Mouse (Mus musculus) MEL (cell line): ENCODE measurements around the gene Lgr6. TPM values are rescaled to one million over a fixed set of nuclear protein-coding genes. Genes with fewer than 3 reads are reported as not detected.

Experiments used
- DNase-seq: peaks from one replicate; pipeline ENCODE4 v3.0.0; 2011; ENCODE audit warnings: low read depth, low spot score
- H3K27ac ChIP-seq: 2 replicates; pipeline ENCODE4 v1.5.1; 2012; ENCODE audit warnings: low read depth, mild to moderate bottlenecking, control low read depth, low read length, moderate library complexity; ENCODE audit not compliant: control insufficient read depth
- H3K27me3 ChIP-seq, 2 experiments: fragments of 150-350 bp in 1 of 2; sonication (generic) in 1 of 2; 2 replicates each; pipeline ENCODE4 v1.6.1; 2012; ENCODE audit warnings: low read length in 2 of 2, mild to moderate bottlenecking in 2 of 2, improper control_type of control experiment in 1 of 2, moderate library complexity in 1 of 2; ENCODE audit not compliant: insufficient read depth in 2 of 2, control insufficient read depth in 1 of 2
- H3K36me3 ChIP-seq, 2 experiments: 2 replicates each; pipeline ENCODE4 v1.6.1; 2012 to 2014; ENCODE audit warnings: low read length in 2 of 2, improper control_type of control experiment in 1 of 2, inconsistent platforms in 1 of 2, mild to moderate bottlenecking in 1 of 2; ENCODE audit not compliant: insufficient read depth in 2 of 2, control insufficient read depth in 1 of 2
- H3K4me1 ChIP-seq, 2 experiments: fragments of 150-350 bp in 1 of 2; sonication (generic) in 1 of 2; 2 replicates each; pipeline ENCODE4 v1.6.1; 2012; ENCODE audit warnings: low read length in 2 of 2, improper control_type of control experiment in 1 of 2, mild to moderate bottlenecking in 1 of 2; ENCODE audit not compliant: insufficient read depth in 2 of 2, control insufficient read depth in 1 of 2
- H3K4me3 ChIP-seq, 2 experiments: fragments of 150-350 bp in 1 of 2; sonication (generic) in 1 of 2; 2 replicates each; pipeline ENCODE4 v1.5.1; 2012; ENCODE audit warnings: low read depth in 2 of 2, low read length in 2 of 2, mild to moderate bottlenecking in 2 of 2, moderate library complexity in 2 of 2, control low read depth in 1 of 2, improper control_type of control experiment in 1 of 2; ENCODE audit not compliant: control insufficient read depth in 1 of 2, insufficient read depth in 1 of 2
- H3K79me2 ChIP-seq: 2 replicates; pipeline ENCODE4 v1.6.1; 2012; ENCODE audit warnings: mild to moderate bottlenecking, low read length, moderate library complexity; ENCODE audit not compliant: control insufficient read depth, poor library complexity, insufficient read depth
- H3K9ac ChIP-seq: 2 replicates; pipeline ENCODE4 v1.6.1; 2012; ENCODE audit warnings: low read depth, mild to moderate bottlenecking, control low read depth, low read length, moderate library complexity; ENCODE audit not compliant: control insufficient read depth, poor library complexity, severe bottlenecking
- H3K9me3 ChIP-seq: fragments of 150-350 bp; sonication (generic); replicated peaks from 2 replicates; pipeline ENCODE4 v1.6.1; 2012; ENCODE audit warnings: mild to moderate bottlenecking, low read length, improper control_type of control experiment, moderate library complexity; ENCODE audit not compliant: insufficient read depth
- BHLHE40 ChIP-seq: IDR thresholded peaks from 2 replicates; pipeline ENCODE4 v1.6.1; 2012; ENCODE audit warnings: low read depth, mild to moderate bottlenecking, inconsistent platforms, low read length, improper control_type of control experiment, borderline replicate concordance
- CHD1 ChIP-seq: IDR thresholded peaks from 2 replicates; pipeline ENCODE4 v1.6.1; 2012; ENCODE audit warnings: low read depth, mild to moderate bottlenecking, inconsistent platforms, low read length, improper control_type of control experiment
- CHD2 ChIP-seq: IDR thresholded peaks from 2 replicates; pipeline ENCODE4 v1.6.1; 2011; ENCODE audit warnings: low read length, improper control_type of control experiment
- E2F4 ChIP-seq: IDR thresholded peaks from 2 replicates; pipeline ENCODE4 v1.6.1; 2011; ENCODE audit warnings: low read depth, low read length, improper control_type of control experiment, borderline replicate concordance
- ELF1 ChIP-seq: IDR thresholded peaks from 2 replicates; pipeline ENCODE4 v1.6.1; 2014; ENCODE audit warnings: low read depth, mild to moderate bottlenecking, inconsistent platforms, low read length, improper control_type of control experiment, moderate library complexity
- EP300 ChIP-seq, 2 experiments: IDR thresholded peaks; 2 replicates each; pipeline ENCODE4 v1.6.1; 2011; ENCODE audit warnings: improper control_type of control experiment in 2 of 2, low read length in 2 of 2, low read depth in 1 of 2, mild to moderate bottlenecking in 1 of 2
- ETS1 ChIP-seq: IDR thresholded peaks from 2 replicates; pipeline ENCODE4 v1.6.1; 2012; ENCODE audit warnings: low read depth, mild to moderate bottlenecking, inconsistent platforms, low read length, improper control_type of control experiment, moderate library complexity
- GABPA ChIP-seq: IDR thresholded peaks from 2 replicates; pipeline ENCODE4 v1.6.1; 2012; ENCODE audit warnings: low read depth, mild to moderate bottlenecking, inconsistent platforms, low read length, improper control_type of control experiment, moderate library complexity
- GATA1 ChIP-seq: IDR thresholded peaks from 2 replicates; pipeline ENCODE4 v1.6.1; 2011; ENCODE audit warnings: low read depth, low read length, improper control_type of control experiment
- HCFC1 ChIP-seq: IDR thresholded peaks from 2 replicates; pipeline ENCODE4 v1.6.1; 2012; ENCODE audit warnings: low read depth, mild to moderate bottlenecking, inconsistent platforms, low read length, improper control_type of control experiment, moderate library complexity
- KAT2A ChIP-seq: conservative IDR thresholded peaks from 2 replicates; pipeline ENCODE4 v1.6.1; 2012; ENCODE audit warnings: low read depth, low read length, improper control_type of control experiment, inconsistent platforms
- MAX ChIP-seq: IDR thresholded peaks from 2 replicates; pipeline ENCODE4 v1.6.1; 2011; ENCODE audit warnings: low read length, improper control_type of control experiment
- MAZ ChIP-seq: IDR thresholded peaks from 2 replicates; pipeline ENCODE4 v1.6.1; 2012; ENCODE audit warnings: low read depth, mild to moderate bottlenecking, inconsistent platforms, low read length, improper control_type of control experiment
- MEF2A ChIP-seq: IDR thresholded peaks from 2 replicates; pipeline ENCODE4 v1.6.1; 2014; ENCODE audit warnings: low read depth, mild to moderate bottlenecking, inconsistent platforms, low read length, improper control_type of control experiment; ENCODE audit not compliant: poor library complexity, insufficient replicate concordance, severe bottlenecking; ENCODE audit errors: extremely low read depth
- MXI1 ChIP-seq: IDR thresholded peaks from 2 replicates; pipeline ENCODE4 v1.6.1; 2011; ENCODE audit warnings: mild to moderate bottlenecking, low read depth, low read length, improper control_type of control experiment
- MYB ChIP-seq: IDR thresholded peaks from 2 replicates; pipeline ENCODE4 v1.6.1; 2011; ENCODE audit warnings: mild to moderate bottlenecking, low read depth, low read length, improper control_type of control experiment
- MYC ChIP-seq: IDR thresholded peaks from 2 replicates; pipeline ENCODE4 v1.6.1; 2011; ENCODE audit warnings: low read depth, mild to moderate bottlenecking, low read length, improper control_type of control experiment, moderate library complexity
- POLR2A ChIP-seq, 2 experiments: IDR thresholded peaks; 2 replicates each; pipeline ENCODE4 v1.6.1; 2011 to 2012; ENCODE audit warnings: low read length in 2 of 2, mild to moderate bottlenecking in 2 of 2, control low read depth in 1 of 2, improper control_type of control experiment in 1 of 2, low read depth in 1 of 2, moderate library complexity in 1 of 2; ENCODE audit not compliant: control insufficient read depth in 1 of 2, insufficient read depth in 1 of 2, poor library complexity in 1 of 2
- POLR2AphosphoS5 ChIP-seq: IDR thresholded peaks from 2 replicates; pipeline ENCODE4 v1.6.1; 2012; ENCODE audit warnings: low read depth, borderline replicate concordance, mild to moderate bottlenecking, inconsistent platforms, low read length, moderate library complexity, mixed read lengths
- RAD21 ChIP-seq: IDR thresholded peaks from 2 replicates; pipeline ENCODE4 v1.6.1; 2011; ENCODE audit warnings: mild to moderate bottlenecking, low read depth, low read length, improper control_type of control experiment
- RCOR1 ChIP-seq: IDR thresholded peaks from 2 replicates; pipeline ENCODE4 v1.6.1; 2012; ENCODE audit warnings: low read depth, mild to moderate bottlenecking, inconsistent platforms, low read length, improper control_type of control experiment
- SIN3A ChIP-seq: IDR thresholded peaks from 2 replicates; pipeline ENCODE4 v1.6.1; 2012; ENCODE audit warnings: low read length, improper control_type of control experiment, inconsistent platforms
- SMC3 ChIP-seq: IDR thresholded peaks from 2 replicates; pipeline ENCODE4 v1.6.1; 2011; ENCODE audit warnings: low read depth, low read length, improper control_type of control experiment
- TAL1 ChIP-seq: IDR thresholded peaks from 2 replicates; pipeline ENCODE4 v1.6.1; 2012; ENCODE audit warnings: mild to moderate bottlenecking, inconsistent platforms, low read length, moderate library complexity, mixed read lengths
- TBP ChIP-seq: IDR thresholded peaks from 2 replicates; pipeline ENCODE4 v1.8.0; 2011; ENCODE audit warnings: low read depth, low read length, improper control_type of control experiment
- TCF12 ChIP-seq: IDR thresholded peaks from 2 replicates; pipeline ENCODE4 v1.6.1; 2014; ENCODE audit warnings: low read depth, mild to moderate bottlenecking, inconsistent platforms, low read length, improper control_type of control experiment, moderate library complexity
- UBTF ChIP-seq: IDR thresholded peaks from 2 replicates; pipeline ENCODE4 v1.6.1; 2012; ENCODE audit warnings: low read depth, mild to moderate bottlenecking, inconsistent platforms, low read length, improper control_type of control experiment, moderate library complexity, borderline replicate concordance; ENCODE audit not compliant: insufficient read depth
- USF1 ChIP-seq: IDR thresholded peaks from 2 replicates; pipeline ENCODE4 v1.6.1; 2014; ENCODE audit warnings: low read depth, mild to moderate bottlenecking, inconsistent platforms, low read length, improper control_type of control experiment, moderate library complexity
- ZC3H11A ChIP-seq: IDR thresholded peaks from 2 replicates; pipeline ENCODE4 v1.6.1; 2012; ENCODE audit warnings: low read depth, mild to moderate bottlenecking, inconsistent platforms, low read length, improper control_type of control experiment
- ZKSCAN1 ChIP-seq: IDR thresholded peaks from 2 replicates; pipeline ENCODE4 v1.6.1; 2012; ENCODE audit warnings: low read depth, mild to moderate bottlenecking, inconsistent platforms, low read length, improper control_type of control experiment, moderate library complexity
- ZNF384 ChIP-seq: IDR thresholded peaks from 2 replicates; pipeline ENCODE4 v1.6.1; 2012; ENCODE audit warnings: low read depth, mild to moderate bottlenecking, inconsistent platforms, low read length, improper control_type of control experiment
- polyA plus RNA-seq, 2 experiments: library from polyadenylated mRNA; stranded (reverse) in 1 of 2; unstranded in 1 of 2; fragments of >175 nt in 1 of 2; fragments of >200 nt in 1 of 2; gene quantifications; 2 replicates each; pipeline versions ENCODE4 v1.2.1 to v1.2.4; 2012; ENCODE audit warnings: low replicate concordance in 2 of 2, low read depth in 1 of 2; ENCODE audit not compliant: insufficient read length in 2 of 2, insufficient read depth in 1 of 2, missing spikeins in 1 of 2
- total RNA-seq: library from RNA; depleted of rRNA; stranded (reverse); fragments of 300-350 nt; gene quantifications from 2 replicates; pipeline ENCODE4 v1.2.3, GENCODE M21; 2012

Lgr6 gene
- total and polyA plus RNA-seq, 3 experiments: 0.04 to 0.10 TPM; not detected in 1

DNA sequence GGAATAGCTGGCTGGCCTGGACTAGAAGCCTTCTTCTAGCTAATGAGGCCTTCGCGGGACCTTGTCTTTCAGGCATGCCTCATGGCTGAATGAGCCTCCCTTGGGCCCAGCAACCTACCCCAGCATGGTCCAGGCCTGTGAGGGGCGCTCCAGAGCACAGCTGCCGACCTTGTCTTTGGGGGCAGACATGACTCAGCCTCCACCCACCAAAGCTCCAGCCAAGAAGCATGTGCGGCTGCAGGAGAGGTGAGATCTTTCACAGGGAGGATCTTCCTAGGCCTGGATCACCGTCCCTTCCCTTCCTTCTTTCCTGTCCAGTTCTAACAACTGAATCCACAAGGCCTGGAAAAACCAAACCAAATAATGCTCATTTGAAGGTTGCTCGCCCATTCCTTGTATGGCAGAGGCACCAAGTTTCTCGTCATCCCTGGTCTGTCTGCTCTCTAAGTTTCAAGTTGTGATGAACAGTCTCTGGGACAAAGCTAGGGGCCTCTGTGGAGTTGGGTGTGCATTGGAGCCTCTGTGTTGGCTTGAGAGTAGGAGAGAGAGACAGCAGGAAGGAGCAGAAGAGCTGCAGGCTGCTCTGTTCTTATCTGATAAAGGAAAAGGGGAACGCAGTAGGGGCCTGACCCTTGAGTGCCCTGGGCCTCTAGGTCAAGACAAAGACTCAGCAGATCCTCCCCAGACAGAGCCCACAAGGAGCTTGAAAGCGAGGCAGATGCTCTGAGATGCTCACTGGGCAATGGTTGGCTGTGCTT lies 28.8 kb upstream of the Lgr6 start (continued):
- no peak for TF ChIP-seq BHLHE40
- TF ChIP-seq MYB: no peak
- no peak for TF ChIP-seq RAD21
- peak; percentile 35; the same call in 1 of the 2 replicates for TF ChIP-seq TBP
- no peak for TF ChIP-seq ETS1
- no peak for TF ChIP-seq ZC3H11A
- peak; percentile 83 for TF ChIP-seq MAX
- TF ChIP-seq MAZ: peak; percentile 45; the same call in 1 of the 2 replicates
- TF ChIP-seq POLR2A (IDR thresholded peaks at IDR 0.05; ENCODE audit: control insufficient read depth in 1 of 2, insufficient read depth in 1 of 2, low read depth in 1 of 2, low read length in 2 of 2, poor library complexity in 1 of 2): peak in 1 of 2 experiments; percentile 60; a peak in 2 of 4 replicates

DNA sequence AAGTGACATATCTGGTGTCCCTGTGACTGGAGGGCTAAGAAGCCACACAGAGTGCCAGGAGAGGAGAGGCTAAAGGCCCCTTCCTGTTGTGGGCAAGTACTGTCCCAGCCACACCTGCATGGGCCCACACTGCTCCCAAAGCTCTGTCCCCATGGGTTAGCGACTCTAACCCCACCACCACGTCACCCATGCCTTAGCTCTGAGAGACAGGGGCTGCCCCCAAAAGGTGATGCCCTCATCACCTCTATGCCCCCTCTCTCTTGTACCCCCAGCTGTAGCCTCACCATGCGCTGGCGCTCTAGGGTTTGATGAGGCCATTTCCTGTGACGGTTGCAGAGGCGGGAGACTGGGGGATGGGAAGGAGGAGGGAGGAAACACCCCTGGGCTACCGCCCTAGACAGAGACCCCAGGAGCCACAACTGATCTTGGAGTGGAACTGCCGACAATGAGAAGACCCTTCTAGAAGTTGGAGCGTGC lies 27.9 kb upstream of the Lgr6 start:
- peaks cover 8 to 36% of the 10 kb centered on the region in 2 experiments for H3K4me1 ChIP-seq
- peak overlapping the region; percentile 99 for H3K27ac ChIP-seq
- no peaks in the 10 kb centered on the region for H3K27me3 ChIP-seq
- DNase-seq: peak; percentile 89
- peaks cover 47% of the 10 kb centered on the region for H3K79me2 ChIP-seq
- H3K36me3 ChIP-seq: peaks cover 4 to 34% of the 10 kb centered on the region in 2 experiments
- peak overlapping the region; percentile 97 for H3K9ac ChIP-seq
- no peaks in the 10 kb centered on the region for H3K9me3 ChIP-seq
- H3K4me3 ChIP-seq: peak overlapping the region; percentile 76 to 86
- TF ChIP-seq MXI1: no peak; the same call in 1 of the 2 replicates
- TF ChIP-seq RAD21: no peak
- TF ChIP-seq ETS1: peak; percentile 87
- TF ChIP-seq MYC: peak; percentile 77; the same call in 1 of the 2 replicates
- 0 out of 2 replicates have a peak, but pooled peaks have one; percentile 39 for TF ChIP-seq BHLHE40
- TF ChIP-seq SIN3A: peak; percentile 38; the same call in 1 of the 2 replicates
- TF ChIP-seq GATA1: no peak
- no peak for TF ChIP-seq MEF2A
- TF ChIP-seq E2F4: peak; percentile 94
- TF ChIP-seq ZNF384: no peak
- peak; percentile 94 for TF ChIP-seq MYB
- TF ChIP-seq GABPA: no peak
- TF ChIP-seq TCF12: peak; percentile 33; the same call in 1 of the 2 replicates
- TF ChIP-seq TBP: peak; percentile 87
- no peak for TF ChIP-seq SMC3
- TF ChIP-seq MAZ: peak; percentile 84; the same call in 1 of the 2 replicates
- no peak for TF ChIP-seq ZC3H11A
- TF ChIP-seq EP300 (IDR thresholded peaks at IDR 0.05; ENCODE audit: low read depth in 1 of 2, low read length in 2 of 2): peak; percentile 63 to 90; a peak in 3 of 4 replicates
- TF ChIP-seq HCFC1: peak; percentile 63
- TF ChIP-seq ELF1: no peak
- no peak; the same call in 1 of the 2 replicates for TF ChIP-seq CHD1
- peak in 1 of 2 experiments; percentile 64; a peak in 2 of 4 replicates for TF ChIP-seq POLR2A (IDR thresholded peaks at IDR 0.05; ENCODE audit: control insufficient read depth in 1 of 2, insufficient read depth in 1 of 2, low read depth in 1 of 2, low read length in 2 of 2, poor library complexity in 1 of 2)
- TF ChIP-seq ZKSCAN1: no peak
- no peak for TF ChIP-seq KAT2A
- TF ChIP-seq POLR2AphosphoS5: no peak
- TF ChIP-seq USF1: no peak
- no peak for TF ChIP-seq RCOR1
- TF ChIP-seq CHD2: peak; percentile 80
- TF ChIP-seq TAL1: no peak
- TF ChIP-seq UBTF: no peak
